Mouse (Mus musculus): ENCODE results near the gene Sh3rf3. TPM values are rescaled to one million over a fixed set of nuclear protein-coding genes. Genes with fewer than 3 reads are reported as not detected.

The Sh3rf3 gene
- total RNA-seq, 2 experiments from 2014 or later = not detected

- ATAC-seq (replicated peaks; ENCODE audit: poor library complexity, severe bottlenecking) = no peak
Measured at GRCm38 (mm10) chr10:58974138-58974537, 161.0 kb downstream of the Sh3rf3 start.

- no peak for ATAC-seq (replicated peaks; ENCODE audit: poor library complexity, severe bottlenecking)
Measured at GRCm38 (mm10) chr10:58979320-58979959, 166.3 kb downstream of the Sh3rf3 start.

GRCm38 (mm10) chr10:58981674-58982329, 168.6 kb downstream of the Sh3rf3 start:
- ATAC-seq (replicated peaks; ENCODE audit: poor library complexity, severe bottlenecking) = no peak

- ATAC-seq (replicated peaks; ENCODE audit: poor library complexity, severe bottlenecking) = no peak
Measured at GRCm38 (mm10) chr10:58982546-58983154, 169.5 kb downstream of the Sh3rf3 start.

- no peak for ATAC-seq (replicated peaks; ENCODE audit: poor library complexity, severe bottlenecking)
Measured at GRCm38 (mm10) chr10:58991611-58992010, 178.5 kb downstream of the Sh3rf3 start.

- ATAC-seq (replicated peaks; ENCODE audit: poor library complexity, severe bottlenecking) = no peak
Measured at GRCm38 (mm10) chr10:58994726-58995125, 181.6 kb downstream of the Sh3rf3 start.

- ATAC-seq (replicated peaks; ENCODE audit: poor library complexity, severe bottlenecking) = no peak
Measured at GRCm38 (mm10) chr10:58995132-58995531, 182.0 kb downstream of the Sh3rf3 start.

- no peak for ATAC-seq (replicated peaks; ENCODE audit: poor library complexity, severe bottlenecking)
Measured at GRCm38 (mm10) chr10:59002361-59002760, 189.2 kb downstream of the Sh3rf3 start.

- ATAC-seq (replicated peaks; ENCODE audit: poor library complexity, severe bottlenecking) = no peak
Measured at GRCm38 (mm10) chr10:59011415-59011814, 198.3 kb downstream of the Sh3rf3 start.

GRCm38 (mm10) chr10:59013618-59014017, 200.5 kb downstream of the Sh3rf3 start:
- no peak for ATAC-seq (replicated peaks; ENCODE audit: poor library complexity, severe bottlenecking)

- no peak for ATAC-seq (replicated peaks; ENCODE audit: poor library complexity, severe bottlenecking)
Measured at GRCm38 (mm10) chr10:59019302-59019973, 206.3 kb downstream of the Sh3rf3 start.

- ATAC-seq (replicated peaks; ENCODE audit: poor library complexity, severe bottlenecking) = no peak
Measured at GRCm38 (mm10) chr10:59050434-59050833, 237.3 kb downstream of the Sh3rf3 start.

GRCm38 (mm10) chr10:59056294-59056693, 243.1 kb downstream of the Sh3rf3 start:
- no peak for ATAC-seq (replicated peaks; ENCODE audit: poor library complexity, severe bottlenecking)

GRCm38 (mm10) chr10:59066804-59067203, 253.6 kb downstream of the Sh3rf3 start:
- no peak for ATAC-seq (replicated peaks; ENCODE audit: poor library complexity, severe bottlenecking)

GRCm38 (mm10) chr10:59072827-59073226, 259.7 kb downstream of the Sh3rf3 start:
- ATAC-seq (replicated peaks; ENCODE audit: poor library complexity, severe bottlenecking) = no peak

- ATAC-seq (replicated peaks; ENCODE audit: poor library complexity, severe bottlenecking) = no peak
Measured at GRCm38 (mm10) chr10:59076681-59077080, 263.5 kb downstream of the Sh3rf3 start.

GRCm38 (mm10) chr10:59077909-59078308, 264.8 kb downstream of the Sh3rf3 start:
- no peak for ATAC-seq (replicated peaks; ENCODE audit: poor library complexity, severe bottlenecking)

- no peak for ATAC-seq (replicated peaks; ENCODE audit: poor library complexity, severe bottlenecking)
Measured at GRCm38 (mm10) chr10:59085604-59086003, 272.4 kb downstream of the Sh3rf3 start.

GRCm38 (mm10) chr10:59086578-59086977, 273.4 kb downstream of the Sh3rf3 start:
- ATAC-seq (replicated peaks; ENCODE audit: poor library complexity, severe bottlenecking) = no peak

- ATAC-seq (replicated peaks; ENCODE audit: poor library complexity, severe bottlenecking) = no peak
Measured at GRCm38 (mm10) chr10:59089861-59090621, 276.9 kb downstream of the Sh3rf3 start.

Measured in granulocyte monocyte progenitor cell, adult 5-6 weeks (primary cell).